Mouse (Mus musculus) embryo, embryonic 11 days (tissue): Measurements from ENCODE around the gene Acot13.
"Not testable (repeated sequence)": the region's sequence is repeated elsewhere in the genome, so short reads cannot be mapped to it uniquely, and the experiment has no call there.

Source experiments
- DNase-seq: peaks from one replicate; pipeline ENCODE4 v3.0.0-alpha.2; 2015

Acot13 gene

DNA sequence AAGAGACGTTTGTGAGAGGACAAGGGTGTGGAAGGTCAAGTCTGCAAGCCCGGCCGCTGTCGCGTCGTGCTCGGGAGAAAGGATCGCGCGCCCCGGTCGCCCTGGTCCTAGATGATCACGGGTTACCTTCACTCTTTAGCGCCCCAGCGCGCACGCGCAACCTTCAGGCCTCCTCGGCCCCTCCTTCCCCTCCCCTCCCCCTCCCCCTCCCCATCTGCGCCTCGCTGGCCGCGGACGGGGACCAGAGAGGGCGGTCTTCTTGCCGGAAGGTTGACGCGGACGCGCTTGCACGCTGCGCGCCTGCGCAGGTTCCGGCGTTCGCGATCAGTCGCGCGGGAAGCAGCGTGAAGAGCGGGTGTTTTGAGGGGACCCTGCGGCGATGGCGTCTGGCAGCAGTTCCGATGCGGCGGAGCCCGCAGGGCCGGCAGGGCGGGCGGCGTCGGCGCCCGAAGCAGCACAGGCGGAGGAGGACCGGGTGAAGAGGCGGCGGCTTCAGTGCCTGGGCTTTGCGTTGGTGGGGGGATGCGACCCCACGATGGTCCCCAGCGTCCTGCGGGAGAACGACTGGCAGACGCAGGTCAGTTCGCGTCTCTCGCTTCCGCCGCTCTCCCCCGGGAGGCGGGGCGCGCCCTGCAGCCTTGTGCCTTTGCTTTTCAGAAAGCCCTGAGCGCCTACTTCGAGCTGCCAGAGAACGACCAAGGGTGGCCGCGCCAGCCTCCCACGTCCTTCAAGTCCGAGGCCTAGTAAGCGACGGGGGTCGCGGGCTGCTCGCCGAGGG lies at the start of gene Acot13, which contains the start of gene Tdp2:
Gene Acot13, minus strand, starts transcription at position 188 of the 778 bp plus-strand sequence.
Gene Tdp2, plus strand, starts transcription at position 327 of the 778 bp plus-strand sequence.
- peak; percentile 99 for DNase-seq

DNA sequence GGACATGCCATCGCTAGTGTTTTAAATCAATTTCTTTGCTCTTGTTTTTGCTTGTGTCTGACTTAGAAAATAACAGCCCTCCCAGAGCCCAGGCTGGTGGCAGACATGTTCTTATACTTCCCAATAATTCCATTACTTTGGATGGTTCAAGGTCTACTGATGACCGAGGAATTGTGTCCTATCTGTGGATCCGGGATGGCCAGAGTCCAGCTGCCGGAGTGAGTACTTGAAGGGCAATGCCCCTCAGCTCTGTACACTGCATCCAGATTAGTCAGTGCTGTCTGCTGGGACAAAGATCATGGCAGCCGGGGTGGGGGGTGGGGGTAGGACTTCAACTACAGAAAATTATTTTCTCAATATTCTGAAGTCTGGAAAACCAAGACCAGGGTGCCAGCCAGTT lies 49.4 kb upstream of the Acot13 start:
- no peak for DNase-seq

DNA sequence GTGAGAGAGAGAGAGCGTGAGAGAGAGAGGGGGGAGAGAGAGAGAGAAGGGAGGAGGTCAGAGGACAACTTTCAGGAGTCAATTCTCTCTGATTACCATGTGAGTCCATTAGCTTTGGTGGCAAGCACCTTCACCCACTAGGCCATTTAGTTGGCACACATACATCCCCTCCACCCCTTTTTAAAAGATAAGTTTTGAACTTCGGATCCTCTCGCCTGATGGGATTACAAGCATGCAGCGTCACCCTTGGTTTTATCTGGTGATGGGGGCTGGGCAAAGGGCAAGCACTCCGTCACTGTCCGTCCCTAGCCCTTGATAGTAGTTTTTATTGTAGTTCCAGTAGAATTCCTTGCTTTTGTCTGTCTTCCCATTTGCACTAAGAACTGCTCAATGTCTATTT lies 48.9 kb upstream of the Acot13 start:
- no peak for DNase-seq

DNA sequence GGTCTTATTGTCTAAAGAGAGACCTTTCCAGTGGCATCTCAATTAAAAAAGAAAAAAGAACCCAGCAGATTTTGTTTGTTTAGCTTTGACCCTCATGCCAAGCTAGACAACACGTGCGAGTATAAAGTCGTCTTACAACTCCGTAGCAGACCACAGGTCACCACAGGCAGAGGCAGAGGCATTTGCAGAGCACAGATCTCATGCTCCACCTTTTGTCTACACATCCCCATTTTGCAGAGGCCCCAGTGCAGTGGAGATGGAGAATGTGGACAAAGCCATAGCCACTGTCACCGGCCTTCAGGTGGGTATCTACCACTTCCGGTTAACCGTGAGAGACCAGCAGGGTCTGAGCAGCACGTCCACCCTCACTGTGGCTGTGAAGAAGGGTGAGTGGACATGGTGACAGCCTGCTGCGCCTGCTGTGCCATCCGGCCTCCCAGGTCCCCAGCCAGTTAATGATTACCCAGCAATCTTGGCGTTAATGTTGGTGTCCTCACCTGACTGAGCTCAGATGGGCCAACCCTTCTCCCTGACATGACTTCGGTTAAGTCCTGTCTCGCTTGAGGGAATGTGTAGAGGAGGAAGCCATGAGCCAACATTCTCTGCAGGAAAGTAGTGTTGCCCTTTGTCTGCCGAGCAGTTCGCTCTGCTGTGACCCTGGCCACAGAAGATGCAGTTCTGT lies 48.2 kb upstream of the Acot13 start:
- DNase-seq = no peak

DNA sequence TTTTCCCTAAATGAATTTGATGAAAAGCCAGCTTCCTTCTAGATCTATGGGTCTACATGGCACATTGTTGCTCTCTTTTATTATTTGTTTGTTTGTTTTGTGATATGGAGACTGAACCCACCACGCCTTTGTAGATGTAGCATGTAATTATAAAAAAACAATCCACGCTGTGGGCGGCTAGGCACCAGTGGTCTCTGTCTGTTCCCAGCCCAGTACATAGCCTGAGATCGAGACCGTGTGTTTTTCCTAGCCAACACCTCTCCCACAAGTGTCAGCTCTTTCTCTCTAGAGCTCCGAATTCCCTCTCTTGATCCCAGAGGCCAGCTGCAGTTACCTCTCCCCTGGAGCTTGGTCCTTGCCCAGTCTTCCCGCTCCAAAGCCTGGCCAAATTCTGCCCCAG lies 36.9 kb upstream of the Acot13 start:
- DNase-seq = no peak

DNA sequence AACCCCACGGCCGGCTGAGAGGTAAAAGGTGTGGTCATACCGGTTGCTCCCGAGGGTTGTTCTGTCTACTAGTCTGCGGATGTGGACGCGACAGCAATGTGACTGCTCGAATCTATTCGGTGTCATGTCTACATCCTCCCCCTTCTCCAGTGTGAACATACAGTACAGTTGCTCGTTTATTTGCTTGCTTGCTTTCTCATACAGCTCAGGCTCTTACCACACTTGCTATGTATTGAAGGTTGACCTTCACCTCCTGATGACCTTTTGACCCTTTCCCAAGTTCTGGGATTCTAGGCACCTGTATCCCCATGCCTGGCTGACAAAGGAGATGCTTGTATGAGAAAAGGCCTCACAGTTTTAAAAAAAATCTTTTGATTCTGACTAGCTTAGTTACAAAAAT lies 36.4 kb upstream of the Acot13 start:
- DNase-seq = no peak

DNA sequence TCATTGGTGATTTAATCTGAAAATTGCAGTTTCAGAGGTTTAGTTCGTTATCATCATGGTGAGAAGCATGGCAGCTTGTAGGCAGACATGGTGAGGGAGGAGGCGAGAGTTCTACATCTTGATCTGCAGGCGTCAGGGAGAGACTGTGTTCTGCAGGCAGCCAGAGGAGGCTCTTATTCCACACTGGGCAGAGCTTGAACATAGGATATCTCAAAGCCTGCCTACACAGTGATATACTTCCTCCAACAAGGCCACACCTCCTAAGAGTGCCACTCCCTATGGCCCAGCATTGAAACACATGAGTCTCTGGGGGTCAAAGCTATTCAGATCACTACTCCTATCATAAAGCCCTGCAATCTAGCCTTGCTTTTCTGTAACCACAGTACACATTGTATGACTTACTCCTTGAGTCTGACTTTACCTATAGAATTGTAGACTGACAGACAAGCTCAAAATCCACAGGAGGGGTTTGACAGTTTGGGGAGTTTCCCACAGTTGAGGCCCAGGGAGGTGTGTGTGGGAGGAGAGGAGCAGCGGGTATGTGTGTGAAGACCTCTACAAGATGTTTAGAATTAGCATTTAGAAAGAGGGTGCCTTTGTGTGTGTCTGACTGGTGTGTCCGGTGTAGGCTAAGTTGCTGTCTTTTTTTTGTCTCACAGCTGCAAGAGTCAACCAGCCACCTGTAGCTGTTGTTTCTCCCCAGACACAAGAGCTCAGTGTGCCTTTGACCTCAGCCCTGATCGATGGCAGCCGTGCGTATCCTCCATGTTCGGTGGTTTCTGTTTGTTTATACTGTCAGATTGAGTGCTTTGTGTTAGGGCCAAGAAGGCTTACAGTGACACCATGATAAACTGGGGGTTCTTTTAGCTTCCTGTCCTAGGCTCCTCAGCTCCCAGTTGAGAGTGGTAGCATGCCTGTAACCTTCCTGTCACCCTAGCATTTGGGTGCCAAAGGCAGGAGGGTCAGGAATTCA lies 35.4 kb upstream of the Acot13 start:
- no peak for DNase-seq

DNA sequence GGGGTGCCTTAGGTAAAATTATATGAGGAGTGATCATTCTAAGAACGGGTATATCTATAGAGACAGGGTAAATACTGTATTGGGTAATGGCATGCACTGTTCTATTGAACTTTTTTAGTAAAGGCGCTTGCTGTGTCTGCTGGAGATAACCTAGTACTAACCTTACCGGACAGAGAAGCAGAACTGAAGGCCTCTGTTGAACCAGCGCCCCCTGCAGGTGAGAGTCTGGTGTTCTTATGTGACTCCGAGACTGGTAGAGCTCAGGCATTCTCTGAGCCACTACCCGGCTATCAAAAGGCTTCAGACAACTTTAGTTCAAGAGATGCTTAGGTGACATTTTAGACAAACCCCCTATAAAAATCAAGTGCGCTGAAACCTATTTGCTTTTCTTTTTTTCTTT lies 31.2 kb upstream of the Acot13 start:
- DNase-seq = peak; percentile 48

DNA sequence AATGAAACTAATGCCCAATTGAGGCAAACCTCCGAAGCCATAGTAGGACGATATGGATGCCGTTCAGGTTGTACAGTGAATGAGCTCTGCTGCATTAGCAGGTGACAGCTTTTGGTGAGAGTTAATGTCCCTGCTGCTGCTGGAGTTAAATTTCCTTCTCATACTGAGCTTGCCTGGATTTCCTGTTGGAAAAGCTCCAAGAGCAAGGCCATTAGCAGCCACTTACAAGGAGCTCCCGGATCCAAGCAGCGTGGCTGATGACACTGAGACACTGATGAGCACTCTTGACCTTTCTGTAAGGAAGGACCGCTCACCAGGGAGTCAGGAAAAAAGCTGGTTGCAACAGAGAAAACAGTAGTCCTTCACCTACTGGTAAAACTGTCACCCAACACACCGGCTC lies 30.7 kb upstream of the Acot13 start:
- no peak for DNase-seq

DNA sequence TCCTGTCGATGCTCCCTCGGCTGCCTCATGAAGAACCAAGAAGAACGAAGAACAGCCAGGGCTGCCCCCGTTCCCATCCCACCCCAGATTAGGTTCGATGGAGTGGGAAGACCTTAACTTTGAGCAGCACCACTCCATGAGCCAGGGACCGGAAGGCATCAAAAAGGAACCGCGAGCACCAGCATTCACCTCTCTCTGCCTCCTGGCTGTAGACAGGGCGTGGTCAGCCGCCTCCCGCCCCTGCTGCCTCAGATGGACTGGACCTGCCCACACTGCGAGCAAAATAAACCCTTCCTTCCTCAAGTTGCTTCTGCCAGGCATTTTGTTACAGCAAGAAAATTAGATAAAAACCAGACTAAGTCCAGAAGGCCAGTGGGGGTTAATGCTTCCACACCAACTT lies 29.7 kb upstream of the Acot13 start:
- DNase-seq = no peak

DNA sequence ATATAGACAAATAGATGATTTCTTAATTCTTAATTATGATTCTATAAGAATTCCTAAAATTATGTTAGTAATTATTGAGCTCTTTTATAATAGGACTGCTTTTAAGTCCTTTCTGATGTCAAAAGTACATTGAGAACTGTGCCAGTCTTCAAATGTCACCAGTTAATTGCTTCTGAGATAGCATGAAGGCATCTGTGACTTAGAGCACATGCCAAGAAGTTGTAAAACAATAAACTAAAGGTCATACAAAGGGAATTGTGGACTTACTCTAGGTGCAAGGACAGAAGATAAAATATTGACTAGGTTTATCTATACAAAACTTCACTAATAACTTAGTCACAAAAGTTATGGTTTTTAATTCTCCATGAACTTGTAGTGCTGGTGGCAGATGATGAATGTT lies 27.8 kb upstream of the Acot13 start:
- no peak for DNase-seq

DNA sequence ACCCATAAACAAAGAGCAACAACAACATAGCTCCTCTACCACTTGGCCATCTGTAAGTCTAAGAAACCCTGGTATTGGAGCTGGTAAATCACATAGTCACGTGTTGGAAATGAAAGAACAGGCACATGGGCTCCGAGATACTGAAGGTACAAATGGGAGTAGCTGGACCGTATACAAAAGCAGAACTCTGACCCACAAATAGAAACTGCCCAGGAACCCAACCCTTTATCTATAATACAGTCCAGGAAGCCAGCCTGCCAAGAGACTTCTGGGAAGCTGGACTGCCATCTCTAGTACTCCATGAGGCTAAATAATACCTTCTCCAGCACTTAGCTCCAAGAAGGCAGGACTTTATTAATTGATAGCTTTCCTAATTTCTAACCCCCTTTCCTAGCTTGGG lies 21.2 kb upstream of the Acot13 start:
- DNase-seq = no peak

DNA sequence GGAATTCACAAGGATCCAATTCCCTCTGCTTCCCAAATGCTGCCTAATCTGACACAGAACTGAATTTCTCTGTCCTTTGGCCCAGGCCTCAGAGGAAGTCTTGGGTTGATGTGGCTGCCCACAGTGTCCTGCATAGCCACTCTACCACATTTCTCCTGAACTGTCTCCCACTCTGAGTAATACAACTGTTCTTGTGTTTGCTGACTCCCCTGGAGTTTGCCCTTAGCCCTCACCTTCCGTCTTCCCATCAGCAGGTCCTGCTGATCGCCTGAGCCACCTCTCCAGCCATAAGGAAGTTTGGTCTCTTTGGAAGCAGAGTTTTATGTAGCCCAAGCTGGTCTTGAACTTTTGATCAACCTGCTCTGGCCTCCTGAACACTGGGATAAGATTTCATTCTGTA lies 20.6 kb upstream of the Acot13 start:
- no peak for DNase-seq

DNA sequence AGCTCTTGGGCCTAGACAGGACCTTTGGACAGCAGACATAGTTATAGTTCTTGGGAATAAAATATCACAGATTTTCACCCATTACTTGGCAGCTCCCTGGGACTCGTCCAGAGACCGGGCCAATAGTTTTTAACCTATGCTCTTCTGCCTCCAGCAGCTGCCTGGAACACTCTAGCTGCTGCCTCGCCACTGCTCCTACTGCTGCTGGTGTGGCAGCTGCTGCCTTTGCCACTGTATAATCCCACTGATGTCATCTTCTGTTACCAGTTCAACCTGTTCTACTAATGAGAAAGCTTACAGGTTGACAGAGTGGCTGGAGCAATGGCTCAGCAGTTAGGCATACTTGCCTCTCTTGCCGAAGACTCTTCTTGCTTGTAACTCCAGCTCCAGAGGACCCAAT lies 18.0 kb upstream of the Acot13 start:
- no peak for DNase-seq

DNA sequence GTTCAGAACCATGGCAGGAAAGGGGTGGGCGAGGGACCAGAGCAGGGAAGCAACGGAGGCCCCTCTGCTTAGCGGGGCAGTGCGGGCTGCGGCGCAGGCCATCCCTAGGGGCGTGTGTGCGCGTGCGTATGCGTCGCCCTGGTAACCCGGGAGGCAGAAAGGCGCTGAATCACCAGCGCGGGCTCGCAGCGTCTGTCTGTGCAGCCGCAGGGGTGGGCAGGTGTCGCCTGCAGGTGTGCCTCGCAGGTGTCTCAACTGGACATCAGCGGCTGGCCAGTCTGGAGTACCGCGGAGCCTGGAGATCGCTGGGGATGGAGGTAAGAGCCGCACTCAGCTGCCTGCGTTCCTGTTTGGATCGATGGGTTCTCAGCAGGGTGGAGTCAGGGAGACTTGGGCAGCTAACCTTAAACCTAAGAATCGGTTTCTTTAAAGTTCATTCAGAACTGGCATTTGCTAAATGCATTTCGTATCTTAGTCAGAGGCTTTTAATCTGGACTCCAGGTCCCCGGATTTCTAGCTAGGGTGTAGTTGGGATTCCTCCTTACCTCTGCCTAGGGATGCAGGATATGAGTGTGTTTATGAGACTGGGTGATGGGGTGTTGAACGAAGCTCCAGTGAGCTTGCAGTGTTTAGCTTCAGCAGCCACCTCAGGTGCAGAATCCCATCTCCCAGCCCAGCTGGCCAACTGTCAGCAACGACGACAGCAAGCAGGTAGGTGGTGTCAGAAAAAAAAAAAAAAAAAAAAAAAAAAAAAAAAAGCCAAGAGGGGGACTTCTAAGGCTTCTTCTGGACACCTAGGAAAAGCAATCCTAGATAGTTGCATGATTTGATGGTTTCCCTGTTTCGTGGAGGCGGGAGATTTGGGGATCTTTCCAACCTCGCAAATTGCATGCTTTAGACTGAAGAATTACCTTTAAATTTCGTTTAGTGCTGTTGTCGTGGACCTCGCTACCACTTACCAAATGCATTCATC lies 13.9 kb upstream of the Acot13 start, which contains the start of gene D130043K22Rik:
Gene D130043K22Rik, plus strand, starts transcription at position 153 of the 973 bp plus-strand sequence.
- DNase-seq = peak; percentile 82

DNA sequence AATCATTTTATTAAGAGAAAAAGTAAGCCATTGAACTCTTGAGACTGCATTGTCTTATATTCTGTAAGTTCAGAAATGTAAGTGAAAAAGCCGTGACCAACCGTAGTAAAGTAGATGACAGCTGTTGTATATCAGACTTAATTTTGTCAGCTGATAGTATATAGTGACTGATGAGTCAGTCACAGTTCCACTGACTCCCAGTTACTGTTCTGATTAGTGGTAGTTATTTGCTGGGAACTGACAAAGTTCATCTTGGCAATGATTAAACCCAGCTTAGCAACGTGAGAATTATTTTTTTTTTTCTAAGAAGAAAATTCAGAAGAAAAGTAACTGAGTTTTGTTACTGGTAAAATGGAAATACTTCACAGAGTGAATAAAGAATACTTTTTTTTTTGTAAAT lies 10.4 kb upstream of the Acot13 start:
- no peak for DNase-seq

DNA sequence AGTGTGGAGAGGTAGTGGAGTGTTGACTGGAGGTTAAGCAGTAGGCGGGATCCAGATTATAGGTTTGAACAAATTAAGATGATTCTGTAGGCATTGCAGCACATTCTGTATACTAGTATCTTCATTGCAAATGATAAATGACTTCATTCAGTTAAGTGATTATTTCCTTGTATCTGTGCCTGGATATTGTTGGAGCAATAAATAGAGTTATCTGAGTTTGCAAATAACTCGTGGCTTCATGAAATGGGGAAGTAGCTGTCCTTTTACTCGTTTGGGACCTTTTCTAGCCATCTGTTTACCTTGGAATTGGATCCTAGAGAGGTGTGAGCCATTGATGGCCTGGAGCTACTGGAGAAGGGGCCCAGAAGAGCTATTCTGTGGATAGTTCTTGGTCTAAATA lies 8.5 kb upstream of the Acot13 start:
- no peak for DNase-seq

DNA sequence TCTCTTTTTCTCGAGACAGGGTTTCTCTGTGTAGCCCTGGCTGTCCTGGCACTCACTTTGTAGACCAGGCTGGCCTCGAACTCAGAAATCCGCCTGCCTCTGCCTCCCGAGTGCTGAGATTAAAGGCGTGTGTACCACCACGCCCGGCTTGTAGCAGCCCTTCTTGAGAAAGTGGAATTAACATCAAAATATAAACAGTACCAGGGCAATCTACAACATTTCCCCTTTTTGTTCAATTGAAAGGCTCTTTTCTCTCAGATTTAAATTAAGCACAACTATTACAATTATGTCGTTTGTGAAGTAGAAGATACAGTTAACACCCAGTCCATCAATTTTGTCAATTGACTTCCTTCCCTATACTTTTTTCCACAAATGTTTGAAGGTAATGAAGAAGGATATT lies 6.4 kb upstream of the Acot13 start:
- not testable (repeated sequence) for DNase-seq

DNA sequence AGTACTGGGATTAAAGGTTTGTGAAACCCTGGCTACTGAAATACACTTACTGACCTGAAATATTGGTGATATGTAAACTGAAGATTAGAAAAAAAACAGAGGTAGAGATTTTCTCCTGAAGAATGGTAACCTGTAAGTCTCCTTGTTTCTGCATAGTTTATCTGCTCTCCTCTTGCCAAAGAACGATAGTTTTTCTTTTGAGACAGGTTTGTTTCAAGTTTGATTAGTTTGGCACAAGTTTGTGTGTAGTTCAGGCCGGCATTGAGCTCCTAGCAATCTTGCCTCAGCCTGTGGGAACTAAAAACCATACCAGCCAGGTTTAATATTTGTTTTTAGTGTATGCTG lies 1.4 kb upstream of the Acot13 start:
- DNase-seq = no peak

DNA sequence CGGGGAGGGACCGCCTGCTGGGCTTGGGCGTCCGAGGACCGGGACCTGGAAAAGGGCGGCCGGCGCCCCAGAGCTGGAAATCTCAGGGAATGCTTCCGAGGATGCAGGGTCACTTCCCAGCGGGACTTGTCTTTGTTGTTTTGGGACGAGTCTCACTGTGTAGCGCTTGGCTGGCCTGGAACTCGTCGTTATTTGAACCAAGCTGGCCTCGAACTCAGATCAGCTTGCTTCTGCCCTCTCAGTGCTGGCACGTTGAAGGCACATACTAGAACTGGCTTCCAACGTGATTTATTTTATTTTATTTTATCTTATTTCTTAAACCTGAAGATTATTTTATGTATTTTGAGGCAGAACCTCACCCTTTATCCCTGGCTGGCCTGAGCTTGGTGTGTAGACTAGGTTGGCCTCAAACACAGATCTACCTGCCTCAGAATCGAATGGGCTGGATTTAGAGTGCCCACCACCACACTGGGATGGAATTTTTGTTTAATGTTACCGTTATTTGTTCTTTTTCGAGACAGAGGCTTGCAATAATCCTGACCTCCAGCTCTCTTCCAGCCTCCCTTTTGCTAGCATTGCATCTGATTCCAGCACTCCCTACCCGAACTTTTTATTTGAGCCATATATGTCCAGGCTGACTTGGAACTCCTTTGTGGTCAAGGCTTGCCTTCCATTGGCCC lies 931 bp upstream of the Acot13 start:
- DNase-seq = no peak

DNA sequence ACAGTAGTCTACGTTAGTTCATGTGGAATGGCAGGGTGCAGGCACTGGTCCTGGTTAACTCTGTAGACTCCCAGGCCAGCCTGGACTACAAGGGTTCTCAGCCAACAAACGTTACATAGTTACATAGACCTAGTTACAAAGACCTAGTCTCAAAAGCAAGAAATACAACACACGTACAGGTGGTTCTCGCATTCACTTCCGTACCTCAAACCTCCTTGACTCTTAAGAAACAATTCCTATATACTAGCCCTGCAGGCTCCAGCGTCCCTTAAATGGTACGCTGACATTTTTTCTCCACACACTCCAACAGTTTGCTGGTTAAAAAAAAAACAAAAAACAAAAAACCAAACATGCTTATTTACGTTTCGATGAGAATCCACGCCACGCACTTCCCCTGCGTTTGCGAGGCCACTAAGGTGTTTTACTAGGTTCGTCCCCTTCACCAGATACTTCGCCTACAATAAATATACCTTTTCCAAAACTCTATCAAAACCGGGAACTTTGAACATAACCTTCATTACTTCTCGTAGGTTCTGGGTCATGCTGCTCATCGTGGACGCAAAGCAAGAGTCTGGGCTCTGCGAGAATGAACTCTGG lies 486 bp downstream of the Acot13 start:
- peak; percentile 26 for DNase-seq
